Mouse (Mus musculus) thymus, adult 2 months (tissue): ENCODE measurements around the gene Kcnd1.

Experiments used
- CTCF ChIP-seq: fragments of 200-500 bp; IDR thresholded peaks from 2 replicates; pipeline ENCODE4 v1.5.1; 2012; ENCODE audit warnings: mild to moderate bottlenecking, control low read depth, low read length, moderate library complexity, borderline replicate concordance; ENCODE audit not compliant: control insufficient read depth, poor library complexity, insufficient read depth; ENCODE audit errors: extremely low read depth
- POLR2A ChIP-seq: fragments of 200-500 bp; IDR thresholded peaks from 2 replicates; pipeline ENCODE4 v1.6.1; 2012; ENCODE audit warnings: mild to moderate bottlenecking, low read length, control low read depth, moderate library complexity; ENCODE audit not compliant: control insufficient read depth, poor library complexity, insufficient read depth; ENCODE audit errors: extremely low read depth

DNA sequence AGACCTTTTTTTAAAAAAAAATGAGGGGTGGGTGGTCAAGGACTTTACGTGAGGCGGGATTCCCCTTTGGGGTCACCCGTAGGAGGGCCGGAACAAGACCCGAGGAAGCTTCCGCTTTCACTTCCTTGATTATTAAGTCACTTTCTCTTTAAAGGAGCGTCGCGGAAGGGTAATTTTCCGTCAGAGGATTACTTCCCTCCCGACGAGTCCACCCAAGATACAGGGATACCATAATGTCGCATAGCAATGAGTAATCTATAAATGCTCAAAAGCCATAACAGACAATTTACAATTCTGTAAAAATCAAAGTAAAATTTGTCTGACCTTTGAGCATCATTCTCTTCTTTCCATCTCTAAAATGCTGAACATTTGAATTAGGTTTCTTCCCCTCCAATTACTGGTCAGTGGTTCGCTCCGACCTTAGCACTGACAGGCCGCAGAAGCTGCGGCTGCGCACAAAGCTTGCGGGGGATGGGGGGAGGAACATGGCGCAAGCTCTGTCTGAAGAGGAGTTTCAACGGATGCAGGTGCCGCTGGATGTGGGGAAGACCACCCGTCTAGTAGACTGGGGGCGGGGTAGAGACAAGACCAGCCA lies 32.5 kb upstream of the Kcnd1 start, which contains the start of gene Gripap1:
- TF ChIP-seq CTCF, result no peak
- no peak for TF ChIP-seq POLR2A
